Mouse (Mus musculus) NIH3T3 (cell line): ENCODE results near the gene Prkcg.

Experiments
- DNase-seq: peaks from one replicate; pipeline ENCODE4 v3.0.0-alpha.2; 2012; ENCODE audit warnings: low read depth

Gene Prkcg

GRCm38 (mm10) chr7:3288976-3289970 is at the start of gene Prkcg, which contains the start of gene Myadm:
Gene Prkcg (plus strand): TSS chr7:3289179.
Gene Myadm (plus strand): TSS chr7:3289080.
- DNase-seq: peak; percentile 88

- DNase-seq: no peak
These were observed 49.8 kb upstream of the Prkcg start for GRCm38 (mm10) chr7:3239193-3239592.

GRCm38 (mm10) chr7:3260701-3261100 is 28.3 kb upstream of the Prkcg start:
- DNase-seq: no peak

- DNase-seq: no peak
These were observed 27.5 kb upstream of the Prkcg start for GRCm38 (mm10) chr7:3261446-3261845.

- DNase-seq: peak; percentile 59
These were observed 26.2 kb upstream of the Prkcg start for GRCm38 (mm10) chr7:3262789-3263188.

GRCm38 (mm10) chr7:3264390-3265022 is 24.5 kb upstream of the Prkcg start:
- DNase-seq: no peak

- DNase-seq: peak; percentile 70
These were observed 23.7 kb upstream of the Prkcg start for GRCm38 (mm10) chr7:3265311-3265710.

GRCm38 (mm10) chr7:3267261-3267660 is 21.7 kb upstream of the Prkcg start:
- DNase-seq: no peak

GRCm38 (mm10) chr7:3267888-3268287 is 21.1 kb upstream of the Prkcg start:
- no peak for DNase-seq

- DNase-seq: no peak
These were observed 20.7 kb upstream of the Prkcg start for GRCm38 (mm10) chr7:3268291-3268690.

- DNase-seq: no peak
These were observed 16.8 kb upstream of the Prkcg start for GRCm38 (mm10) chr7:3272206-3272605.

- DNase-seq: peak; percentile 81
These were observed 13.4 kb upstream of the Prkcg start for GRCm38 (mm10) chr7:3275455-3276170.

- DNase-seq: peak; percentile 55
These were observed 12.2 kb upstream of the Prkcg start for GRCm38 (mm10) chr7:3276781-3277180.

GRCm38 (mm10) chr7:3280080-3280653 is 8.8 kb upstream of the Prkcg start:
- DNase-seq: no peak

GRCm38 (mm10) chr7:3280654-3281153 is 8.3 kb upstream of the Prkcg start:
- DNase-seq: no peak

- no peak for DNase-seq
These were observed 7.2 kb upstream of the Prkcg start for GRCm38 (mm10) chr7:3281741-3282140.

- DNase-seq: no peak
These were observed 5.7 kb upstream of the Prkcg start for GRCm38 (mm10) chr7:3283081-3283875.

GRCm38 (mm10) chr7:3284604-3285003 is 4.4 kb upstream of the Prkcg start:
- no peak for DNase-seq

GRCm38 (mm10) chr7:3286036-3286435 is 2.9 kb upstream of the Prkcg start:
- no peak for DNase-seq

GRCm38 (mm10) chr7:3287186-3287585 is 1.8 kb upstream of the Prkcg start:
- peak; percentile 87 for DNase-seq
